Mouse (Mus musculus) testis, adult 2 months (tissue): ENCODE results near the gene BC049352.

Experiments
- CTCF ChIP-seq: fragments of 200-500 bp; IDR thresholded peaks from 2 replicates; pipeline ENCODE4 v1.5.1; 2012; ENCODE audit warnings: low read depth, mild to moderate bottlenecking, inconsistent platforms, low read length, moderate library complexity; ENCODE audit not compliant: control insufficient read depth, insufficient read depth, insufficient replicate concordance
- POLR2A ChIP-seq: fragments of 200-500 bp; IDR thresholded peaks from 2 replicates; pipeline ENCODE4 v1.6.1; 2012; ENCODE audit warnings: low read depth, mild to moderate bottlenecking, inconsistent platforms, low read length, moderate library complexity; ENCODE audit not compliant: control insufficient read depth

DNA sequence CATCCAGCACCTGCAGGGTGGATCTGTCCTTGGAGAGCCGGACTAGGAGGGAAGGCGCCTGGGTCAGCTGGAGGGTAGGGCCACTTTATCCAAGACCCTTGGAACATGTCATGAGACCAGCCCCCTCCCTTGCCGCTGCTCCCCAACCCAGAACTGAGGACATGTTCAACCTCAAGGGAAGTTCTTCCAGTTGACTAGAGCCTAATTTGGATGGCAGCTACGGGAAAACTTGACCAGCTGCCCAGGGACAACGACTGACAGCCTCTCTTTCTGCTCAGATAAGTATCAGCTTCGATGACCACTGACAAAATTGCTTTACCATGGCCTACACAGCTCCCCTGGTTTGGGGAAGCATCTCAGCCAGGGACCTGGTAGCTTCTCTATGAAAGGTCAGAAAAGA is 1.5 kb downstream of the BC049352 start:
- no peak for TF ChIP-seq POLR2A
- TF ChIP-seq CTCF, result no peak
